Mouse (Mus musculus): ENCODE results near the gene Sbk3. TPM values are rescaled to one million over a fixed set of nuclear protein-coding genes. Genes with fewer than 3 reads are reported as not detected.

Gene Sbk3
- total RNA-seq, 2 experiments from 2014 or later, result 0.44 to 0.67 TPM

- no peak for DNase-seq (ENCODE audit: low spot score in 2 of 2)
These were observed 23.2 kb upstream of the Sbk3 start for GRCm38 (mm10) chr7:4993999-4994788.

- DNase-seq (ENCODE audit: low spot score in 2 of 2), result no peak
These were observed 22.5 kb upstream of the Sbk3 start for GRCm38 (mm10) chr7:4993347-4993998.

DNA sequence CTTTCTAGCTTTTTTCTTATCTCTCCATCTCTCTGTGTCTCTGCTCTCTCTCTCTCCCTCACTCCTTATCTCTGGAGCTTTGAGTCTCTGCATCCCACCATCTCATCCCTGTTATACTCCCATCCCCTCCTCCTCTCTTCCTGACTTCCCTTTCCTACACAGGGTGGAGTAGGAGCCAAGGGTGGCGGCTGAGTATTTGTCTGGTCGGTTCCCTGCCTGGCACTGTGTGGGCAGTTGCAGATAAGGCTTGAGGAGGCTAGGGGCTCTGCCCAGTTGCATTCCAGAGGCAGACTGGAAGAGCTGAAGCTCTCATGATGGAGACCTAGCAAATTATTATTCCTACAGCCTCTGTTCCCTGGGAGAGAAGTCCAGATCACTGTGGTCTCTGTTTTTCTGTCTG is 17.3 kb upstream of the Sbk3 start:
- no peak for DNase-seq (ENCODE audit: low spot score in 2 of 2)

- DNase-seq (ENCODE audit: low spot score in 2 of 2), result no peak
These were observed 5.9 kb upstream of the Sbk3 start for GRCm38 (mm10) chr7:4976832-4977231.

- DNase-seq (ENCODE audit: low spot score in 2 of 2), result no peak
These were observed 4.5 kb upstream of the Sbk3 start for GRCm38 (mm10) chr7:4975455-4975854.

DNA sequence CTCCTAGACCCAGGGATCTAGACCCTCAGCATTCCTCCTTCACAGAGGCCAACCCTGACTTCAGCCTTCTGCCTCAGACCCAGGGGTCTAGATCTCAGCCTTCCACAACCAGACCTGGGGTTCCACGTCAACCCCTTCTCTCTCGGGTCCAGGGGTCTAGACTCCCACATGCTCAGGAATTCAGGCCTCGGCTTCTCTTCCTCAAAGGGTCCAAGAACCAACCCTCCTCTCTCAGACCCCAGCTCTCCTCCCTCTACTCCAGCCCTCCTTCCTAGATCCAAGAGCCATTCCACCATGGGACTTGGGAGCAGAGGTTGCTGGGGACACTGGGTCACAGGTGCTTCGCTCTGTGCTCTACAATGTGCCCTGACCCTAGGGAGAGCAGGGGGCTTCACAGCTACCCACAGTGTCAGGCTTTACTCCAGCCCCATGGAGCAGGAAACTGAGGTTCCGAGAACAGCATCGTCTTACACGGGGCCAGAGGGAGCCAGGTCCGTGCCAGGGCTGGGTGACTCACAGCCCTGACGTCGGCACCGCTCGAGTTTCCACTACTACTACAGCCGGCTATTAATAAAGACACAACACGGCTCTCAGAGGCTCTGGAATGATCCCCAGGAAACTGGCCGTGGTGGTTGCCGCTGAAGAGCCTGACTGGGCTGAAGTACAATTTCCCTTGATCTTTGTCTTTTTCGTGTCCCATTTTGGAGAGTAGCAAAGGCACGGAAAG is 1.5 kb upstream of the Sbk3 start:
- DNase-seq (ENCODE audit: low spot score in 2 of 2), result no peak

DNA sequence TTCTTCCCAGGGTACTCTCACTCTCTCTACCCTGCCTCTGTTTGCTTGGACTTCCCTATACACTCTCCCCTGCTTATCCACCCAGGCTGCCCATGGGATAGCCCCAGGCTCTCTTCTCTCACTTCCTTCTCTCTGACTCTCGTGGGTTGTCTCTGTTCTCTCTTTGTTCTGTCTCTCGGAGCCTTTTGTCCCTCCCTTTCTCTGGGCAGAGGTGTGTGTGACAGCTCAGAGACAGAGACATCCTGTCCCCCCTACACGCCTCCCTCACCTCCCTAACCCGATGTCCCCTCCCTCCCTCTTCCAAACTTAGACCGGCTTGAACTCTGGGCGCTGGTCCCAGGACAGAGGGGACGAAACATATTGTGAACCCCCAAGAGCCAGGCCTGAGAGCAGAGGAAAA is 742 bp upstream of the Sbk3 start:
- no peak for DNase-seq (ENCODE audit: low spot score in 2 of 2)

DNA sequence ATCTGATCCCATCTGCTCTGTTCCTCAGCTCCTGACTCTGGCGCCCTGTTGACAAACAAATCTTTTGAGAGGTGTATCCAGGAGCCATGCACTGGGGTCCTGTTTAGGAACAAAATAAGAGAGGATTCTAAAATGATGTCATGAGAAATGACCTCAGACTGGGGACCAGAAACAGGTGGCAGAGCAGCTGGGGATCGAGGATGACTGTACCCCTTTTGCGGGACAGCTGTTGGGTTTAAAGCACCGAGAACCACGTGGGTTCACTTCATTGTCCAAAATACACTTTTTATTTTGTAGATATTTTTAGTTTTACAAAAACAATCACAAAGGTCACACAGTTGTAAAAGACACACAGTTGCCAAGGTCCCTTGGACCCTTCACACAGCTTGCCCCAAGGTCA is 6.0 kb downstream of the Sbk3 start:
- DNase-seq (ENCODE audit: low spot score in 2 of 2), result no peak

DNA sequence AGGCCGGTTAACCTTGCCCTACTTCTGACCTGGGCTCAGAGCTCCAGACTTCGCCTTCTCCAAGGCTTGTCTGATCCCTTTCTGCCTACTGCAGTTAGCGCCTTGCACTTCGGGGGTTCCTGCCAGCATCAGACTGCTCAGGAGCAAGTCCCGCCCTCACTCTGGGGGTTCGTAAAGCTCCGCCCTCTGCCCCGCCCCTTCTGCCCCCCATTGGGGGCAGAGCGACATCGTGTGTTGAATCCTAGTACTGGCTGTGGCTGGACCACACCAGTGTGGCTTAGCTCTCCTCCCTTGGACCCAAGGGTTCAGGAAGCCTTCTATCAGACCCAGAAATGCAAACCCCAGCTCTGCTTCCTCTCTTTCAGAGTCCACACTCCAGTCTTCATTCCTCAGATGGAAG is 6.7 kb downstream of the Sbk3 start, which contains the start of gene Sbk2:
Gene Sbk2, minus strand, starts transcription at position 135 of the 400 bp plus-strand sequence.
- peak; percentile 68 to 79 for DNase-seq (ENCODE audit: low spot score in 2 of 2)

GRCm38 (mm10) chr7:4963527-4963926 is 7.4 kb downstream of the Sbk3 start:
- DNase-seq (ENCODE audit: low spot score in 2 of 2), result no peak

DNA sequence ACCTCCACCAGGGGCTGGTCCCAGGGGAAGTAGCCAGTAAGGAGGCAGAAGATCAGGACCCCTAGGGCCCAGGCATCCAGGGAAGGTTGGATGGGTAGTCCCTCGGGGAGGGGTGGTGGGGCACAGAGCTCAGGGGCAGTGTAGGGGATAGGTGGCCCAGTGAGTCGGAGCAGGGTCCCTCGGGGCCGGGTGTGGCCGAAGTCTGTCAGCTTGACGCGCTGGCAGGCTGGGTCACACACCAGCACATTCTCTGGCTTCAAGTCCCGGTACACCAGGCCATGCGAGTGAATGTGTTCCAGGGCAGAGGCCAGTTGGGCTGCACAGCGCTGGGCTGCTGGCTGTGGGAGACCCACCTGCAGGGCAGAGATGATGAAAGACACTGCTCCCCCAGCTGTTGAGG is 13.6 kb downstream of the Sbk3 start:
- no peak for DNase-seq (ENCODE audit: low spot score in 2 of 2)

- DNase-seq (ENCODE audit: low spot score in 2 of 2), result no peak
These were observed 17.0 kb downstream of the Sbk3 start for GRCm38 (mm10) chr7:4953815-4954445.

DNA sequence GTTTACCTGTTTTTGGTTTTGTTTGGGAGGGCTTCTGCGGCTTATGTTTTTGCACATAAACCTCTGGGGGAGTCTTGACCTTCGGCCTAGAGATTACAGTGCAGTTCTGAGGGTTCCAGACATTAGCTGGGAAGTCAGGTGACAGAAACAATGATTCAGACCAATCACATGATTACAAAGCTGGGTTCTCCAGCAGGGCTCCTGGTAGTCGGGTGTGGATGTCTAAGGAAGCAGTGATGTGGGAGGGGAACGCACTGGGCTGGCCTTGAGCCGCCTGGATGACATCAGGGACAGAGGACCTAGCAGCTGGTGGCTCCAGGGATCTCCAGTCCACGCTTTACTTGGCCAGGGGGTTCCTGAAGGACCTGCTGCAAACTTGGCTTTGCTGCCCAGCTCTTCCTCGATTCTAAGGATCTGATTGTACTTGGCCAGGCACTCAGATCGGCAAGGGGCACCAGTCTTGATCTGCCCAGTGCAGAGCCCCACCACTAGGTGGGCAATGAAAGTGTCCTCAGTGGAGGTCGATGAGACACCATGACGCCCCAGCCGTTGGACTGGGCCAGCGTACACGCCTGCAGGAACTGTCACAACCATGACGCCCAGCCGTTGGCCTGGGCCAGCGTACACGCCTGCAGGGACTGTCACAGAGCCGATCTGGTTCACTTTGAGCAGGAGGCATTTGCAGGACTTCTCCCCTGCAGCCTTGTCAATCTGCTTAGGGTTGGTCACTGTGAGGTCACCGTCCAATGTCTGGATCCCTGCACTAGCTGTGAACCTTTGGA is 20.2 kb downstream of the Sbk3 start:
- DNase-seq (ENCODE audit: low spot score in 2 of 2), result no peak

DNA sequence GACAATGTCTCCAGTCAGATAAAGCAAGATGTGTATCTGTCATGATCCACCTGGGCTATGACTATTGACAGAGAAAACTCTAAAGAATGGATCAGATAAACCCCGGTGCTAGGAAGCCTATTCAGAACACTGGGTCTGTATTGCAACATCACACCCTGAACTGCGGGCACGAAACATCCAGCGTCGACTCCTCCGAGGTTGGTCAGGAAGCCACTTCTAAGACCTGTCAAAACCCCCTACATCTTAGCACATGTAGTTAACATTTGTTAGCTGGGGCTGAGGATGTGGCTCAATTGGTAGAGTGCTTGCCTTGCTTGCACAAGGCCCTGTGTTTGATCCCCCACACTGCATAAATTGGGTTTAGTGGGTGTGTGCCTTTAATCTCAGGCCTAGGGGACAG is 22.6 kb downstream of the Sbk3 start:
- DNase-seq (ENCODE audit: low spot score in 2 of 2), result no peak

DNA sequence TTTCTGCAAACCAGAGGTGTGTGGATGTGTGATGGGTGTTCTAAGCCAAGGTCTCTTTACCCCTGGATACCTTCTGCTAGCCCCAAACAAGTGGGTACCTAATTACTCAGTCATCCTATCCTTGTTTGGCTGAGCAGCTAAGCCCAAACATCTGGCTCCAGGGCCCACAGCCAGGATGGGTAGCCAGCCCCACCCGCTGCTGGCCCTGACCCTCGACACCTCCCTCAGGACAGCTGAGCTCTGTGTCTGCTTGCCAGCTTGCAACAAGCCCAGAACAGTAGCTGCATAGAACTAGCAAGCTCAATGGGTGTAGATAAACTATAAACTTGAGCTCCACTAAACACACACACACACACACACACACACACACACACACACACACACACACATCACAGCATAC is 23.1 kb downstream of the Sbk3 start:
- no peak for DNase-seq (ENCODE audit: low spot score in 2 of 2)

- DNase-seq (ENCODE audit: low spot score in 2 of 2), result peak; percentile 91 to 93
These were observed 27.6 kb downstream of the Sbk3 start for GRCm38 (mm10) chr7:4943223-4943815.

DNA sequence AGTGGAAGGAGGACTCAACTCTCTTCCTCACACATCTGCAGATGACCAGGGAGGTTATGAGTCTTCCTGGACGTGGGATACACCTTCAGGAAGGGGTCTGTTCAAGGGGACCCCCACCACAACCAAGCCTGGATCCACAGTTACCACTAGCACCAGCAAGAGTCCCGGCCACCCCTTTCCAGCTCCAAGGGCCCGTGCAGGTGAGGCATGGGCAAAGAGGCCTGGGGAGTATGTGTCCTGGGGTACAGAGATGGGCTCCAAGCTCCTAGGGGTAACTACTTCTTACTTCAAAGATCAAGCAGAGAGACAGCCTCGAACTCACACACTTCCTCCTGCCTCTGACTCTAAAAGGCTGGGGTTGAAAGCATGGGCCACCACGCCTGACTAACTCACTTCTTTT is 28.3 kb downstream of the Sbk3 start:
- no peak for DNase-seq (ENCODE audit: low spot score in 2 of 2)

DNA sequence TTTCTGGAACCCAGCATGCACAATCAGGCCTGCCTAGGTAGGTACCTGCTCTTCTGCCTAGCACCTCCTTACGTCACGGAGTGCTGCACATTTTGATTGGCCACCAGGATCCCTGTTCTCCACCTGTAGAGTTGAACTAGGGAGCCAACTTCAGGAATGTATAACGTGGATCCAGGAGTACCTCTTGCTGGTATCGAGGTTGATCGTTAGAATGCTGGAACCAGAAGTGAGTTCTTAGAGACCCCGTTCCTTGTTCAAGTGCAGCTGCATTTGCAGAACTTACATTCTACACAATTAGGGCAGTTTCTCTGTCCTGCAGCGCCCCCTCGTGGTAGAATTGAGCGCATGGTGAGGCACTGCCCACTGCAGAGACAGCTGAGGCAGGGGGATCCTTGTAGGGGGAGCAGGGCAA is 30.9 kb downstream of the Sbk3 start:
- DNase-seq (ENCODE audit: low spot score in 2 of 2), result peak; percentile 71 to 86

DNA sequence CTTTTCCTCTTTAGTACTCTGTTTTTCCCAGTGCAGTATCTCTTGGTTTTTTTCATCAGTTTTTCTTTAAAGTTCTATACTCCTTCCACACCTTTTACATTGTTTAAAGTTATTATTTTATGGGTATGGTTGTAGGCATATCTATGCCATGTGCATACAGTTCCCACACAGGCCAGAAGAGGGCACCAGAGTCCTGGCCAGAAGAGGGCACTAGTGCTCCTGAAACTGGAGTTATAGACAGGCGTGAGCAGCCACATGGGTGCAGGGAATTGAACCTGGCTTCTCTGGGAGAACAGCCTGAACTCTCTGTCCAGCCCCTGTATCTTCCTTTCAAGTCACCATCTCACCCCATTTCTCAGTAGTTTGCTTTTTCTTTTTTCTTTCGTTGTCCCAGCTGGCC is 32.5 kb downstream of the Sbk3 start:
- DNase-seq (ENCODE audit: low spot score in 2 of 2), result peak in 1 of 2 experiments; percentile 51

- no peak for DNase-seq (ENCODE audit: low spot score in 2 of 2)
These were observed 33.6 kb downstream of the Sbk3 start for GRCm38 (mm10) chr7:4937392-4937791.

Data from layer of hippocampus, postnatal 14 days (tissue).